Mouse (Mus musculus) neural tube, embryonic 12.5 days (tissue): Measurements from ENCODE around the gene Lrp10. TPM values are rescaled to one million over a fixed set of nuclear protein-coding genes. Genes with fewer than 3 reads are reported as not detected.

Experiments used
- ATAC-seq: fragments of 200-750 bp; cut with Nextera tagmentation; 2 replicates; pipeline ENCODE4 v1.8.0; 2017; ENCODE audit warnings: low read depth, mild to moderate bottlenecking, moderate TSS enrichment, moderate library complexity; ENCODE audit not compliant: low FRiP score
- H3K27ac ChIP-seq: fragments of 300-500 bp; sonication (generic); 2 replicates; pipeline ENCODE4 v1.5.1; 2016
- H3K27me3 ChIP-seq: fragments of 300-500 bp; sonication (generic); replicated peaks from 2 replicates; pipeline ENCODE4 v1.6.1; 2016; ENCODE audit warnings: mild to moderate bottlenecking
- H3K36me3 ChIP-seq: fragments of 300-500 bp; sonication (generic); 2 replicates; pipeline ENCODE4 v1.6.1; 2016; ENCODE audit warnings: mild to moderate bottlenecking
- H3K4me1 ChIP-seq: fragments of 300-500 bp; sonication (generic); 2 replicates; pipeline ENCODE4 v1.6.1; 2016
- H3K4me2 ChIP-seq: fragments of 300-500 bp; sonication (generic); replicated peaks from 2 replicates; pipeline ENCODE4 v1.6.1; 2016; ENCODE audit warnings: mild to moderate bottlenecking
- H3K4me3 ChIP-seq: fragments of 300-500 bp; sonication (generic); 2 replicates; pipeline ENCODE4 v1.5.1; 2016
- H3K9ac ChIP-seq: fragments of 300-500 bp; sonication (generic); 2 replicates; pipeline ENCODE4 v1.6.1; 2016; ENCODE audit warnings: mild to moderate bottlenecking
- H3K9me3 ChIP-seq: fragments of 300-500 bp; sonication (generic); 2 replicates; pipeline ENCODE4 v1.6.1; 2016; ENCODE audit warnings: mild to moderate bottlenecking
- WGBS: fragments of 180-500 bp; shearing (Covaris S2); methylation state at CpG from one replicate; pipeline ENCODE4 v1.1.7; 2016; 5-methylcytosine and 5-hydroxymethylcytosine counted together
- polyA plus RNA-seq: library from polyadenylated mRNA; unstranded; fragments of >200 nt; fragmentation: Nextera tagmentation; extraction: Ambion mirVana; gene quantifications from 2 replicates; pipeline ENCODE4 v1.2.1, GENCODE M21; 2016

The Lrp10 gene
- polyA plus RNA-seq, 1 experiment from 2014 or later: 37.5 TPM

- WGBS: 84% methylated on average over 12 of the region's 12 CpGs
- no peak overlapping the region for H3K9ac ChIP-seq
- H3K27ac ChIP-seq: no peak overlapping the region
- no peak for ATAC-seq
- H3K36me3 ChIP-seq: peaks cover 34% of the 10 kb centered on the region
- no peak overlapping the region for H3K4me3 ChIP-seq
- H3K27me3 ChIP-seq: no peaks in the 10 kb centered on the region
- no peak overlapping the region for H3K4me2 ChIP-seq
- peaks cover under 1% of the 10 kb centered on the region; the same call in 1 of the 2 replicates for H3K4me1 ChIP-seq
- H3K9me3 ChIP-seq: no peaks in the 10 kb centered on the region
Measured at GRCm38 (mm10) chr14:54439155-54439554, 24.8 kb upstream of the Lrp10 start.

GRCm38 (mm10) chr14:54439610-54440009 is 24.3 kb upstream of the Lrp10 start:
- no peak for ATAC-seq
- no peak overlapping the region for H3K9ac ChIP-seq
- H3K4me1 ChIP-seq: no peaks in the 10 kb centered on the region; the same call in 1 of the 2 replicates
- no peaks in the 10 kb centered on the region for H3K27me3 ChIP-seq
- H3K9me3 ChIP-seq: no peaks in the 10 kb centered on the region
- WGBS: 64% methylated on average over 7 of the region's 7 CpGs
- H3K36me3 ChIP-seq: peaks cover 34% of the 10 kb centered on the region
- H3K4me2 ChIP-seq: no peak overlapping the region
- no peak overlapping the region for H3K4me3 ChIP-seq
- no peak overlapping the region for H3K27ac ChIP-seq

GRCm38 (mm10) chr14:54440538-54440937 is 23.4 kb upstream of the Lrp10 start:
- no peak overlapping the region for H3K9ac ChIP-seq
- no peaks in the 10 kb centered on the region for H3K27me3 ChIP-seq
- WGBS: 93% methylated on average over 14 of the region's 14 CpGs
- no peak overlapping the region for H3K4me3 ChIP-seq
- H3K27ac ChIP-seq: no peak overlapping the region
- ATAC-seq: no peak
- no peak overlapping the region for H3K4me2 ChIP-seq
- H3K4me1 ChIP-seq: no peaks in the 10 kb centered on the region
- peaks cover 34% of the 10 kb centered on the region for H3K36me3 ChIP-seq
- H3K9me3 ChIP-seq: no peaks in the 10 kb centered on the region

- no peaks in the 10 kb centered on the region for H3K27me3 ChIP-seq
- H3K4me2 ChIP-seq: no peak overlapping the region
- no peaks in the 10 kb centered on the region for H3K4me1 ChIP-seq
- ATAC-seq: no peak
- peaks cover 31% of the 10 kb centered on the region for H3K36me3 ChIP-seq
- no peak overlapping the region for H3K27ac ChIP-seq
- 87% methylated on average over 4 of the region's 4 CpGs for WGBS
- no peak overlapping the region for H3K4me3 ChIP-seq
- H3K9ac ChIP-seq: no peak overlapping the region
- H3K9me3 ChIP-seq: no peaks in the 10 kb centered on the region
Measured at GRCm38 (mm10) chr14:54441365-54441764, 22.6 kb upstream of the Lrp10 start.

- H3K36me3 ChIP-seq: peaks cover 27% of the 10 kb centered on the region
- no peaks in the 10 kb centered on the region for H3K4me1 ChIP-seq
- 87% methylated on average over 3 of the region's 3 CpGs for WGBS
- H3K4me2 ChIP-seq: no peak overlapping the region
- ATAC-seq: no peak
- no peak overlapping the region for H3K4me3 ChIP-seq
- H3K27me3 ChIP-seq: no peaks in the 10 kb centered on the region
- H3K9me3 ChIP-seq: no peaks in the 10 kb centered on the region
- H3K9ac ChIP-seq: no peak overlapping the region
- H3K27ac ChIP-seq: no peak overlapping the region
Measured at GRCm38 (mm10) chr14:54442548-54442947, 21.4 kb upstream of the Lrp10 start.

- H3K4me3 ChIP-seq: no peak overlapping the region
- no peaks in the 10 kb centered on the region for H3K9me3 ChIP-seq
- ATAC-seq: no peak
- WGBS: 18% methylated on average over 3 of the region's 3 CpGs
- no peak overlapping the region for H3K9ac ChIP-seq
- H3K36me3 ChIP-seq: peaks cover 26% of the 10 kb centered on the region
- H3K27me3 ChIP-seq: no peaks in the 10 kb centered on the region
- H3K27ac ChIP-seq: no peak overlapping the region
- no peak overlapping the region for H3K4me2 ChIP-seq
- no peaks in the 10 kb centered on the region for H3K4me1 ChIP-seq
Measured at GRCm38 (mm10) chr14:54443196-54443595, 20.7 kb upstream of the Lrp10 start.

- no peak overlapping the region for H3K27ac ChIP-seq
- WGBS: 58% methylated on average over 15 of the region's 15 CpGs
- H3K9ac ChIP-seq: no peak overlapping the region
Measured at GRCm38 (mm10) chr14:54443712-54444618, 20.0 kb upstream of the Lrp10 start.

GRCm38 (mm10) chr14:54445476-54445875 is 18.5 kb upstream of the Lrp10 start:
- peaks cover 4% of the 10 kb centered on the region; the same call in 1 of the 2 replicates for H3K36me3 ChIP-seq
- 82% methylated on average over 3 of the region's 3 CpGs for WGBS
- H3K4me3 ChIP-seq: no peak overlapping the region
- no peak overlapping the region for H3K27ac ChIP-seq
- H3K4me1 ChIP-seq: no peaks in the 10 kb centered on the region; the same call in 1 of the 2 replicates
- no peaks in the 10 kb centered on the region for H3K9me3 ChIP-seq
- no peak for ATAC-seq
- no peaks in the 10 kb centered on the region for H3K27me3 ChIP-seq
- H3K9ac ChIP-seq: no peak overlapping the region
- H3K4me2 ChIP-seq: no peak overlapping the region

More at GRCm38 (mm10) chr14:54443712-54444618, 20.0 kb upstream of the Lrp10 start:
- Histone ChIP-seq H3K9me3 (no peaks in the 10 kb centered on the region), H3K27me3 (no peaks in the 10 kb centered on the region), H3K4me1 (no peaks in the 10 kb centered on the region), H3K36me3 (peaks cover 18% of the 10 kb centered on the region), H3K4me3 (no peak overlapping the region), H3K4me2 (no peak overlapping the region)
- ATAC-seq: no peak

- H3K9ac ChIP-seq: no peak overlapping the region
- no peak overlapping the region for H3K4me3 ChIP-seq
- ATAC-seq: no peak
- H3K4me1 ChIP-seq: no peaks in the 10 kb centered on the region; the same call in 1 of the 2 replicates
- no peak overlapping the region for H3K27ac ChIP-seq
- H3K4me2 ChIP-seq: no peak overlapping the region
- H3K36me3 ChIP-seq: no peaks in the 10 kb centered on the region
- H3K9me3 ChIP-seq: no peaks in the 10 kb centered on the region
- 89% methylated on average over 9 of the region's 9 CpGs for WGBS
- no peaks in the 10 kb centered on the region for H3K27me3 ChIP-seq
Measured at GRCm38 (mm10) chr14:54453566-54453965, 10.4 kb upstream of the Lrp10 start.

- H3K9ac ChIP-seq: no peak overlapping the region
- WGBS: 86% methylated on average over 11 of the region's 11 CpGs
- H3K4me2 ChIP-seq: no peak overlapping the region
- no peaks in the 10 kb centered on the region for H3K4me1 ChIP-seq
- ATAC-seq: no peak
- H3K36me3 ChIP-seq: no peaks in the 10 kb centered on the region
- H3K9me3 ChIP-seq: no peaks in the 10 kb centered on the region
- H3K27ac ChIP-seq: no peak overlapping the region
- H3K4me3 ChIP-seq: no peak overlapping the region
- H3K27me3 ChIP-seq: no peaks in the 10 kb centered on the region
Measured at GRCm38 (mm10) chr14:54454669-54455528, 9.0 kb upstream of the Lrp10 start.

GRCm38 (mm10) chr14:54457907-54458569 is 5.9 kb upstream of the Lrp10 start:
- H3K4me3 ChIP-seq: no peak overlapping the region
- WGBS: 91% methylated on average over 14 of the region's 14 CpGs
- H3K27ac ChIP-seq: no peak overlapping the region
- H3K9ac ChIP-seq: no peak overlapping the region
- H3K4me2 ChIP-seq: no peak overlapping the region
- no peaks in the 10 kb centered on the region for H3K4me1 ChIP-seq
- H3K27me3 ChIP-seq: no peaks in the 10 kb centered on the region
- no peak for ATAC-seq
- H3K36me3 ChIP-seq: no peaks in the 10 kb centered on the region
- H3K9me3 ChIP-seq: no peaks in the 10 kb centered on the region

- Histone ChIP-seq H3K9me3 (no peaks in the 10 kb centered on the region), H3K27me3 (no peaks in the 10 kb centered on the region), H3K9ac (no peak overlapping the region), H3K4me1 (no peaks in the 10 kb centered on the region), H3K36me3 (no peaks in the 10 kb centered on the region), H3K4me3 (no peak overlapping the region), H3K4me2 (no peak overlapping the region), H3K27ac (no peak overlapping the region)
- WGBS: 89% methylated on average over 4 of the region's 4 CpGs
- no peak for ATAC-seq
Measured at GRCm38 (mm10) chr14:54462146-54462545, 1.8 kb upstream of the Lrp10 start.
